Mouse (Mus musculus) pancreas, adult 10 weeks (tissue): ENCODE measurements around the gene Ppm1d. TPM values are rescaled to one million over a fixed set of nuclear protein-coding genes. Genes with fewer than 3 reads are reported as not detected.

Source experiments
- polyA plus RNA-seq: library from polyadenylated mRNA; stranded (reverse); fragments of 350-450 nt; fragmentation: Illumina TruSeq; extraction: RNeasy Lipid Tissue Mini Kit (QIAGEN cat#74804); gene quantifications from one replicate; pipeline ENCODE4 v1.2.3, GENCODE M21; 2015; ENCODE audit warnings: low read depth, low replicate concordance; ENCODE audit not compliant: insufficient read depth

Ppm1d gene
- polyA plus RNA-seq, result 2.1 TPM

DNA sequence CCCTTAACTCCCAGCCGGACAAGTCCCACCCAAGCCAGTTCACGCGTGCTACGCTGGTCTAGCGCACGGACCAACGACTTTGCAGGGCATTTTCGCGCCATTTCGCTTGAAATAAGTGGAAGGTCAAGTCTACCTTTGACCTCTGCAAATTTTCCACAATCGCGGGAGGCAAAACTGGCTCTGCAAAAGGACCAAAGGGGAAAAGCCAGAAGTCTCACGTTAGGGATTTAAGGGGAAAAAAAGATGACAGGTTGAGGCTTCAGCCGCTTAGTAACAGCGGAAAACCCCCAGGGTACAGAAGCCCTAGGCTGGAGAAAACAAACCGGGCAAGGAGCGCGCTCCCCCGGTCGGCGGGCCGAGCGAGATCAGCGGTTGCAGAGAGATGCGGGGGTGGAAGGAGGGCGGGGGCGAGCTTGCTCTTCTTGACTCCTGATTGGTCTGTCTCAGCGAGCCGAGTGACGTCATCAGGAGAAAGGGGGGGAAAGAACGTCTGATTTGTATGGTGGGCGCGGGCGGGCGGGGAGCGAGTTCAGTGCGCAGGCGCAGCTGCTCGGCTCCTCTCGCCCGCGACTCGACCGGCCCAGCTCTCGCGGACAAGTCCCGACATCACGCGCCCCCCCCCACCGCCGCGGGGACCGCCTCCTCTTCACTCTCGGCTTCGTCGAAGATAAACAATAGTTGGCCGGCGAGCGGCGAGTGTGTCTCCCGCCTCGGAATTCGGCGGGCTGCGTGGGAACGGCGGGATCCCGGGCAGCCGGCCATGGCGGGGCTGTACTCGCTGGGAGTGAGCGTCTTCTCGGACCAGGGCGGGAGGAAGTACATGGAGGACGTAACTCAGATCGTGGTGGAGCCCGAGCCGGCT is at the start of gene Ppm1d:
TSS of gene Ppm1d (plus strand) at position 532 of the 862 bp plus-strand sequence.

DNA sequence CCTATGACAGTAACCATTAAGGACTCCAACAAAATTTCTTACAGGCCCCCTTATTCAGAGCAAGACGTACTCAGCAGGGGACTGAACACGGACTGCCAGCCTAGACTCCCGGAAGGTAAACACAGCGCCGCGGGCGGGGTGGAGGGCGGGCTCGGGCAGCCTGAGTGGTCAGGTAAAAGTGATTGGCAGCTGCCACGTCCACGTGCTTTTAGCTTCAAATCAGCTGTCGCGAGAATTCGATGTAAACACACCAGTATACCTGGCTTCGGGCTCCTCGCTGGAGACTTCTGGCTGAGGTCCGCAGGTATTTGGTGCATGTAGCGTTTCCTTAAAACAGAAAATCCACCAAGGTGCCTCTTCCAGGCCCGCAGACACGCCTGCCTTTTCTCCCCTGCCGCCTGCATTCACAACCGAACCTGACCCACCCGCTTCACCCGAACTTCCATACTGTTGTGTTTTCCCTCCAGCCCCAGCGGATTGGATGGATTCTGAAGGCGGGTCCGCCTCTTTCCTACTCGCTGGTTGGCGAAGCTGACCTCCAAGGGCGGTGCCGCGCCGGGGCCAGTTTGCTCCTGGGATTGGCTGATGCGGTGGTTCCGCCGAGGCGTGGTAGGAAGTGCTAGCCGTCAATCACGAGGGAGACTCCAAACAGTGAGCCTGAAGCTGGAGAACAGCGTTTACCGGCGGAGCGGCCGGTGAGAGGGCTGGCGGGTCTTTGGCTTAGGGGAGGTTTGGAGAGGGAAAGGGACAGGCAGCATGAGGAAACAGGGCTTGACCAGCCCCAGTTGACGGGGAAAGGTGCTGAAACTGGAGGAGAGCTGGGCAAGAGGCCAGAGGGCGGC is 41.7 kb downstream of the Ppm1d start, which contains the start of gene Bcas3:
TSS of gene Bcas3 (plus strand) at position 629 of the 842 bp plus-strand sequence.

Other genes with a start within 250 kb of the Ppm1d start
- gene Usp32, start 171.1 kb upstream of the Ppm1d start, polyA plus RNA-seq, result 5.7 TPM
- not detected for gene 1700125H20Rik, start 140.8 kb upstream of the Ppm1d start, polyA plus RNA-seq
- gene Appbp2, start 76.1 kb upstream of the Ppm1d start, polyA plus RNA-seq, result 4.2 TPM
- 5.7 TPM for gene Bcas3, start 41.9 kb downstream of the Ppm1d start, polyA plus RNA-seq